Mouse (Mus musculus): Measurements from ENCODE around the gene Stra6. TPM values are rescaled to one million over a fixed set of nuclear protein-coding genes. Genes with fewer than 3 reads are reported as not detected.

Gene Stra6
- 8.7 and 13.9 TPM in 2 replicates for polyA plus RNA-seq (2015; fragmentation: Nextera tagmentation; extraction: Ambion mirVana)

DNA sequence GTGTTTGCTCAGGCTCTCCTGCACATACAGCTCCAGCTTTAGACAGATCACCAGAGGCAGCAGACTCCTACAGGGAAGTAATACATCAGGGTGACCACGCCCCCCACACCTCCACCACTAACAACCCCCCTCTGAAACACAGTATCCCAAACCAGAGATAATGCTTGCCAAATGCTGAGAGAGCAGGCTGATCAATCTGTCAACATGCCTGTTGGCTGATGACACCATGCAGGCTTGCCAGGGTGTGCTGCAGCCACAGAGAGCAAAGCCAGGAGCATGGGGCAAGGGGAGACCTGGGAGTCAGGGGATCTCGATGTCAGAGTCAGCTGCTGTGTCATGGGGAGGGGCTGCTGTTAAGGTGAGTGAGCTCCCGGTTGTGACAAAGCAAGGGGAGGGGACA is at the start of gene Stra6:
Gene Stra6, plus strand, starts transcription at position 258 of the 400 bp plus-strand sequence.
- Histone ChIP-seq H3K4me1 (peaks cover 16% of the 10 kb centered on the region), H3K4me2 (replicated peaks) (no peak within 1 kb of the TSS), H3K27ac (replicated peaks) (no peak within 1 kb of the TSS), H3K9ac (no peak within 1 kb of the TSS), H3K4me3 (replicated peaks) (no peak within 1 kb of the TSS), H3K9me3 (replicated peaks) (no peaks in the 10 kb centered on the region), H3K27me3 (peaks cover 11% of the 10 kb centered on the region), H3K36me3 (no peaks in the 10 kb centered on the region)
- no peak for ATAC-seq (ENCODE audit: insufficient number of reproducible peaks, low FRiP score, low TSS enrichment, low read depth)
- 27% methylated on average over 3 of the region's 3 CpGs for WGBS

DNA sequence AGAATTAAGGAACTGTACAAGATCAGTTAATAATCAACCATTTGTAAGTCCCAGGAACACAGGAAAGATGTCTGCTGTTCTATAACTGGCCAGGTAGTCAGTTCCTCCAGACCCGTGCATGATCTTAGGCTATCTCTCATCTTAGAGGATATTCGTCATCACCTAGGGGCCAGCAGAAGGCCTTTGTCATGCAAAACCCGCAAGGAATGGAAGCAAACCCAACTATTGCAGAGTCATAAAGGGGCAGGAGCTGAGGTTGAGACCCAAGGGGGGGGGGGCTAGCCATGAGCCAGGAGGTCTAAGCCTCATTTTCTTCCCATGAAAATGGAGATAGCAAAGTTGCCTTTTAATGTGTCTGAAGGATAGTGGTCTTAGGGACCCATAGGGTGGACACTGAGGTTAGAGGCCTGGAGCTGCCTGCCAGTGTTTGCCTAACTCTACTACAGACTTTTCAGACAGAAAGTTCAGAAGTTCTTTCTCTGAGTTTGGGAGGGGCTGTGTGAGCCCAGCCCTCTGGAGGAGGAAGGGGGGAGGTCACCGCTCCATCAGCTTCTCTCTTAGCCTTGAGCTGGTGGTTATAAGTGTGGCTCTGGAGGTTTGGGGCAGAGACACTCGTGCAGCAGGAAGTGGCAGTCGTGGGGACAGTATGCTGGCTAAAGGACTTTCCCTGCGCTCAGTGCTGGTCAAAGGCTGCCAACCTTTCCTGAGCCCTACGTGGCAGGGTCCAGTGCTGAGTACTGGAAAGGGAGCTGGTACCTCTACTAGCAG is 49.0 kb upstream of the Stra6 start:
- Histone ChIP-seq H3K4me3 (replicated peaks) (no peak overlapping the region), H3K27me3 (no peaks in the 10 kb centered on the region), H3K9ac (no peak overlapping the region), H3K27ac (replicated peaks) (no peak overlapping the region), H3K9me3 (replicated peaks) (no peaks in the 10 kb centered on the region), H3K4me1 (no peaks in the 10 kb centered on the region), H3K4me2 (replicated peaks) (no peak overlapping the region), H3K36me3 (no peaks in the 10 kb centered on the region)
- 67% methylated on average over 8 of the region's 8 CpGs for WGBS
- no peak for ATAC-seq (ENCODE audit: insufficient number of reproducible peaks, low FRiP score, low TSS enrichment, low read depth)

DNA sequence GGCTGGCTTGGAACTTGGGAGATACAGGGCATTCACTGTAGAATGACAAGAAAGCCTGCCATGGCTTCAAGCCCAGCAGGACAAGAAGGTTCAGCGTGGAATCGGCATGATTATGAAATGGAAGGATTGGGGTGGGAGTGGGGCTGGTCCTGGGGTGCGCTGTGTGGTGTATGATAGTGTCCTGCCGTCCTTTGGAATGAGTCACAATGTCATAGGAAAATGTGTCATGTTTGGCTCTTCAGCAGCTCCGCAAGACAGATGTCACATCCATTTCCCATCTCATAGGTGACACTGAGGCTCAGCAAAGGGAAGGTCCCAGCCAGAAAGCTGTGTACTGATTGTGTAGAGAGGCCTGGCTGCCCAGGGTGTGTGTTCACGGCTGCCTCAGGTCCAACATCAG is 47.7 kb upstream of the Stra6 start:
- no peak for ATAC-seq (ENCODE audit: insufficient number of reproducible peaks, low FRiP score, low TSS enrichment, low read depth)
- WGBS = 86% methylated on average over 6 of the region's 6 CpGs
- Histone ChIP-seq H3K9me3 (replicated peaks) (no peaks in the 10 kb centered on the region), H3K9ac (no peak overlapping the region), H3K27me3 (no peaks in the 10 kb centered on the region), H3K36me3 (no peaks in the 10 kb centered on the region), H3K4me3 (replicated peaks) (no peak overlapping the region), H3K27ac (replicated peaks) (no peak overlapping the region), H3K4me1 (no peaks in the 10 kb centered on the region), H3K4me2 (replicated peaks) (no peak overlapping the region)

DNA sequence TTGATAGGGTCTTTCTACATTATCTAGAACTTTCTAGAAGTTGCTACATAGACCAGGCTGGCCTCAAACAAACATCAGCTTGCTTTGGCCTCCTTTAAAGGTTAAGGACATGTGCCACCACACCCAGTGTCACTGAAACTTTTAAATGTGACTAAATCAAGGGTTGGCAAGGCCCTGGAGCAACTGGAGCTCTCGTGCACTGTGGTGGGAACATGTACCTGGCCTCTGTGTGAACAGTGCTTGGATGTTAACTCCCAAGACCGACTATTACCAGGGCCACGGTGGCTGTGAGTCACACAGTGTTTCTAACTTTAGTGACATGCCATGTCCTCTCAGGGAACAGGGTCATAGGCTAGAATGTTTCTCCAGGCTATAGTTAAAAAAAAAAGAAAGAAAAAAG is 46.6 kb upstream of the Stra6 start:
- WGBS = 67% methylated on average over 3 of the region's 3 CpGs
- no peak overlapping the region for H3K4me3 ChIP-seq (replicated peaks)
- H3K9me3 ChIP-seq (replicated peaks) = no peaks in the 10 kb centered on the region
- no peak overlapping the region for H3K9ac ChIP-seq
- no peak overlapping the region for H3K4me2 ChIP-seq (replicated peaks)
- H3K4me1 ChIP-seq = no peaks in the 10 kb centered on the region
- ATAC-seq (ENCODE audit: insufficient number of reproducible peaks, low FRiP score, low TSS enrichment, low read depth) = no peak
- H3K27ac ChIP-seq (replicated peaks) = no peak overlapping the region
- H3K27me3 ChIP-seq = no peaks in the 10 kb centered on the region
- no peaks in the 10 kb centered on the region for H3K36me3 ChIP-seq

DNA sequence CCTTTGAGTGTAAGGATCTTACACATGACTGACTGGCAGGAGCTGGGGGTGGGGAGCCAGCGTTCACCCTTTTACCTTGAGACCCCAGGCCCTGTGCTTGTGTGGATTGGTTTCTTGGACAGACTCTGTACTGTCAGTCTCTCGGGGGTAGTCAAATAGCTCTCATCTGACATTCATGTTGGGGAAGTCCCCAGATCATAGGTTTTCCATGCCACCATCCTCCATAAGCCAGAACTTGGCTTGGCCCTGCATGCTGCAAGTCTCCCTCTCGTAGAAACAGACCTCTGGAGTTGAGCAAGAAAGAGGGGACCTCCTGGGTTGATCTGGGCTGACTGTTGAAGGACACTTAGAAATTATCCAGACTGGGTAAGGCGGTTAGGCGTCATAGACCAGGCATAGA is 45.2 kb upstream of the Stra6 start:
- no peak for ATAC-seq (ENCODE audit: insufficient number of reproducible peaks, low FRiP score, low TSS enrichment, low read depth)
- H3K36me3 ChIP-seq = no peaks in the 10 kb centered on the region
- H3K4me3 ChIP-seq (replicated peaks) = no peak overlapping the region
- no peak overlapping the region for H3K27ac ChIP-seq (replicated peaks)
- no peaks in the 10 kb centered on the region for H3K4me1 ChIP-seq
- WGBS = 79% methylated on average over 5 of the region's 5 CpGs
- H3K9ac ChIP-seq = no peak overlapping the region
- H3K4me2 ChIP-seq (replicated peaks) = no peak overlapping the region
- H3K27me3 ChIP-seq = 0 out of 2 replicates have a peak, but pooled peaks cover 4% of the 10 kb centered on the region
- no peaks in the 10 kb centered on the region for H3K9me3 ChIP-seq (replicated peaks)

DNA sequence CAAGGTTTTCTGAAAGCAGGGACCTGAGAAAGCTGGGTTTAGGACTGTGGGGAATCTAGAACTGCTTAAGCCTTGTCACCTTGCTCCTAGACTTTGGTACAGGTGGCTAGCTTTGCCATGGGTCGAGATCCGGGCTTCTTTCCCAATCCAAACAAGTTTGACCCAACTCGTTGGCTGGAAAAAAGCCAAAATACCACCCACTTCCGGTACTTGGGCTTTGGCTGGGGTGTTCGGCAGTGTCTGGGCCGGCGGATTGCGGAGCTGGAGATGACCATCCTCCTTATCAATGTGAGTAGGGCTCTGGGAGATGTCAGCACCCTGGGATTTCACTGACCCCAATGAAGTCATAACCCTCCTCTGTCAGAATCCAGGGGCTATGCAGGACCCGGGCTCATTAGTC is 37.6 kb upstream of the Stra6 start:
- Histone ChIP-seq H3K4me3 (replicated peaks) (no peak overlapping the region), H3K4me1 (no peaks in the 10 kb centered on the region), H3K4me2 (replicated peaks) (no peak overlapping the region), H3K9ac (no peak overlapping the region), H3K27ac (replicated peaks) (no peak overlapping the region), H3K9me3 (replicated peaks) (no peaks in the 10 kb centered on the region), H3K36me3 (no peaks in the 10 kb centered on the region), H3K27me3 (0 out of 2 replicates have a peak, but pooled peaks cover 6% of the 10 kb centered on the region)
- ATAC-seq (ENCODE audit: insufficient number of reproducible peaks, low FRiP score, low TSS enrichment, low read depth) = no peak
- WGBS = 82% methylated on average over 9 of the region's 9 CpGs

DNA sequence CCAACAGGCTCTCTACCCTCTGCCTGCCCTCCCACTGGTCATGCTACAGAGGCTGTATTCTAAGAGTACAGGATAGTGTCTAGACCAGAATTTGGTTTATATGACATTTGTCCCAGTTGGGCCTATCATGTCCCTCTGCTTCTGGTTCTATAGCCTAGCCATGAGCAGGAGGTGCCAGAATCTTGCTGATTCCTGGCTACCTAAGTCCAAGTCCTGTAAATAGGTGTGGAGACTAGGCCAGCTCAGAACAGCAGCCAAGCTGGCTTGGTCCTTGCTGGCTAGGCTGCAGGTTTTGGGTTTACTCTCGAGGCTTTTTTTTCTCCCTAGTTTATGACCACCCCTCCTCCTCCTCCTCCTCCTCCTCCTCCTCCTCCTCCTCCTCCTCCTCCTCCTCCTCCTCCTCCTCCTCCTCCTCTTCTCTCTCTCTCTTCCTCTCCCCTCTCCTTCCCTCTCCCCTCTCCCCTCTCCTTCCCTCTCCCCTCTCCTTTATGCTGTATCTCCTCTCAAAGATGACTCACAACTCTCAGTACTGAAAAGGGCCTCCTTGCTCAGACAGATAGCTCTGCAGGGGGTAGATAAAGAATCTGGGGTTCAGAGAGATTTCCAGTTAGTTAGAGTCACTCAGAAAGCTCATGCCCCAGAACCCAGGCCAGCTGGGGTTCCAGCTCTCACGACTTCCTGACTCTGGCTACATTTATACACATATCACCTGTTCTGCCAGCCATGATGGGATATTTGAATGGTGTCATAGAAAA is 36.0 kb upstream of the Stra6 start:
- no peak overlapping the region for H3K4me2 ChIP-seq (replicated peaks)
- H3K9ac ChIP-seq = no peak overlapping the region
- no peaks in the 10 kb centered on the region for H3K4me1 ChIP-seq
- H3K4me3 ChIP-seq (replicated peaks) = no peak overlapping the region
- ATAC-seq (ENCODE audit: insufficient number of reproducible peaks, low FRiP score, low TSS enrichment, low read depth) = no peak
- H3K36me3 ChIP-seq = no peaks in the 10 kb centered on the region
- WGBS = 46% methylated on average over 2 of the region's 2 CpGs
- no peak overlapping the region for H3K27ac ChIP-seq (replicated peaks)
- H3K9me3 ChIP-seq (replicated peaks) = no peaks in the 10 kb centered on the region
- H3K27me3 ChIP-seq = 0 out of 2 replicates have a peak, but pooled peaks cover 6% of the 10 kb centered on the region

DNA sequence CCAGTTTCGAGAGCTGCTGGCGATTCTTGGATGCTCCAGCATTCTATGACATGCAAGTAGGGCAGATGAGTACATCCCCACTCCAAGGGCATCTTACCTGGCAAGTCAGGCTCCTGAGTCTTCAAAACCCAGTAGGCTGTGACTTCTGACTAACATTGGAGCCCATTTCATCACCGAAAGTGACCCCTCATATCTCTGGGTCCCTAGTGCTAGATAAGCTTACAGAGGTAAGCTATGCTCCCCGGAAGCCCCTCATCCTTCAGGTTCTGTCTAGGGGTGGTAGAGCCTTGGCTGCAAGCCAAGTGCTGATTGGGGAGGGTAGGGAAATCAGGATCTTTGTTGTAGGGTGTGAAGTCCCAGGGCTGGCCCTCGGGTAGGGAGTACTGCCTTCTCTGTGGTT is 34.7 kb upstream of the Stra6 start:
- H3K27me3 ChIP-seq = no peaks in the 10 kb centered on the region
- no peaks in the 10 kb centered on the region for H3K9me3 ChIP-seq (replicated peaks)
- H3K4me3 ChIP-seq (replicated peaks) = no peak overlapping the region
- H3K4me1 ChIP-seq = no peaks in the 10 kb centered on the region
- no peak overlapping the region for H3K27ac ChIP-seq (replicated peaks)
- ATAC-seq (ENCODE audit: insufficient number of reproducible peaks, low FRiP score, low TSS enrichment, low read depth) = no peak
- no peaks in the 10 kb centered on the region for H3K36me3 ChIP-seq
- 64% methylated on average over 5 of the region's 5 CpGs for WGBS
- no peak overlapping the region for H3K4me2 ChIP-seq (replicated peaks)
- H3K9ac ChIP-seq = no peak overlapping the region

DNA sequence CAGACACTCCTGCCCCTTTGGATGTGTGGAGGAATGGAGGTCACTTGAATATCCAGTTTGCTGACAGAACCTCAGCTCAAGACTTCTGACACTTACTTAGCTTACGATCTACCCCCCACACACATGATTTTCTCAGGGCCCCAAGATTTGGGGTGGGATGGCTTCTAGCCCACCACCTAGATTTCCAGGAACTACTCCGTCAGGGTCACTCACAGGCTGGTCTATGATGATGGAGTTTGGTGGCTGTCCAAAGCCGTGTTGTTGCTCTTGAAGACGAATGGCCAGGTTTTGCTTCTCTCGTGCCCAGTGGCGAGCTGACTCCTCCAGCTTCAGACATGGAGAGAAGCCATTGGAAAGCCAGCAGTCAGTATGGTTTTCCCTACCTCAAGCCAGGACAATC is 34.0 kb upstream of the Stra6 start:
- ATAC-seq (ENCODE audit: insufficient number of reproducible peaks, low FRiP score, low TSS enrichment, low read depth) = no peak
- Histone ChIP-seq H3K36me3 (no peaks in the 10 kb centered on the region), H3K4me1 (no peaks in the 10 kb centered on the region), H3K27me3 (no peaks in the 10 kb centered on the region), H3K9ac (no peak overlapping the region), H3K9me3 (replicated peaks) (no peaks in the 10 kb centered on the region), H3K27ac (replicated peaks) (no peak overlapping the region), H3K4me2 (replicated peaks) (no peak overlapping the region), H3K4me3 (replicated peaks) (no peak overlapping the region)
- 85% methylated on average over 6 of the region's 6 CpGs for WGBS

DNA sequence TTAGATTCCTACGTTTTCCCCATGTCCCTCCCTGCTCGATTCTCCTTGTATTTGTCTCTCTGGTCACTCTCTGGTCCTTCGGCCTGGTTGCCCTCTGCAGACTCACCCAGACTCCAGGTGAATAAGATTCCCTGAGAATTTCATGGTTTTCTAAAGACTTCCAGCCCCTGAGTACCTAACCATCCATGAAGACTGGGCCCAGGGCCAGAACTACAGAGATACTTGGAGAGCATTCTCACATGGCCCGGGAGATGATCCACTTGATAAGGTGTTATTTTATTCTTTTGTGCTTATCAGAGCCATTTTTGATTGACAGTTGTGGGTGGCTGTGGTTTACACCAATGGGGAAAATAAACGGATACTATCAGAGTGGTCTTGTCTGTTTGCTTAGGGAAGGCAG is 31.7 kb upstream of the Stra6 start:
- H3K36me3 ChIP-seq = no peaks in the 10 kb centered on the region
- ATAC-seq (ENCODE audit: insufficient number of reproducible peaks, low FRiP score, low TSS enrichment, low read depth) = no peak
- no peak overlapping the region for H3K4me3 ChIP-seq (replicated peaks)
- H3K4me2 ChIP-seq (replicated peaks) = no peak overlapping the region
- H3K27me3 ChIP-seq = peaks cover 4% of the 10 kb centered on the region; the same call in 1 of the 2 replicates
- H3K4me1 ChIP-seq = no peaks in the 10 kb centered on the region
- H3K9ac ChIP-seq = no peak overlapping the region
- H3K9me3 ChIP-seq (replicated peaks) = no peaks in the 10 kb centered on the region
- 64% methylated on average over 5 of the region's 5 CpGs for WGBS
- H3K27ac ChIP-seq (replicated peaks) = no peak overlapping the region

DNA sequence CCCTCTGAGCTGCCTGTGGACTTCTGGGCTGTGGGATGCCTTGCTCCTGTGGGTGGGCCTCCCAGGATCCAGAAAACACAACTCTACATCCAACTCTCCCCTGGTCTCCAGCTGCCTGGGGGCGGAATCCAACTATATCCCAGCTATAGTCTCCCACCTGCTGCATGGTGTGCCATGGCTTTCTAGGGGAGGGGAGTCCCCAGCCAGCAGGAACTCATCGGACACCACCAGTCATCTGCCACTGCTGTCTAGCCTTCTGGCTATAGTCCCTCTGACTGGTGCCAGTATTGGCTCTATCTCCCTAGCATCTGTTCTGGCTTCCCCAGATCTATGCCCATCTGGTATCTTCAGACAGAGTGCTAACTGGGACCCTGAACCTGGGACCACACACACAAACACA is 28.1 kb upstream of the Stra6 start:
- Histone ChIP-seq H3K27ac (replicated peaks) (no peak overlapping the region), H3K36me3 (no peaks in the 10 kb centered on the region), H3K4me3 (replicated peaks) (no peak overlapping the region), H3K4me1 (no peaks in the 10 kb centered on the region), H3K9me3 (replicated peaks) (no peaks in the 10 kb centered on the region), H3K4me2 (replicated peaks) (no peak overlapping the region), H3K27me3 (peaks cover 20% of the 10 kb centered on the region), H3K9ac (no peak overlapping the region)
- ATAC-seq (ENCODE audit: insufficient number of reproducible peaks, low FRiP score, low TSS enrichment, low read depth) = no peak
- 70% methylated on average over 2 of the region's 2 CpGs for WGBS

Measured in embryonic facial prominence, embryonic 15.5 days (tissue).